Mouse (Mus musculus) CD4-positive helper T cell, adult 2 months (primary cell): Measurements from ENCODE around the gene 1700017B05Rik.
"Not testable (repeated sequence)": the region's sequence is repeated elsewhere in the genome, so short reads cannot be mapped to it uniquely, and the experiment has no call there.

Source experiments
- DNase-seq: peaks from one replicate; pipeline ENCODE4 v3.0.0-alpha.2; 2012; ENCODE audit warnings: low read depth, missing footprints, low spot score

The 1700017B05Rik gene

GRCm38 (mm10) chr9:57248030-57248942 is 14.1 kb downstream of the 1700017B05Rik start:
- DNase-seq, result no peak

GRCm38 (mm10) chr9:57247201-57247671 is 15.2 kb downstream of the 1700017B05Rik start:
- DNase-seq, result no peak

DNA sequence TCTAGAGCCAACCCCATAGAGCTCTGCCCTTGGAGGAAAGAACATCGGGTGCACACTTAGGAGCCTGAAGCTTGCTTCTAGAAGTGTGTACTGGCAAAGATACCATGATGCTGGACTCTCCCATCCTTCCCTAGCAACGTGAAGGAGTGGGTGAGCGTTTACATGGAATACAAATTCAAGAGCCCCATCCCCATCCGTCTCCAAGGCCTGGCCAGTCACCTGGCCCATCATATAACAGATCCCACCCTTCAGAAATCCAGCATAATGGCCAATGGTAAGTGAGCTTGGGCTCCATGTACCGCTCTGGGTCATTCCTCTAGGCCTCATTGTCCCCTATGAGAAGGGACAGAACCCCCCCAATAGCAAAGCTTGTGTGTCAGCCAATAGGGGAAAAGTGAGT is 15.9 kb downstream of the 1700017B05Rik start:
- no peak for DNase-seq

GRCm38 (mm10) chr9:57244106-57244685 is 18.2 kb downstream of the 1700017B05Rik start:
- DNase-seq, result no peak

DNA sequence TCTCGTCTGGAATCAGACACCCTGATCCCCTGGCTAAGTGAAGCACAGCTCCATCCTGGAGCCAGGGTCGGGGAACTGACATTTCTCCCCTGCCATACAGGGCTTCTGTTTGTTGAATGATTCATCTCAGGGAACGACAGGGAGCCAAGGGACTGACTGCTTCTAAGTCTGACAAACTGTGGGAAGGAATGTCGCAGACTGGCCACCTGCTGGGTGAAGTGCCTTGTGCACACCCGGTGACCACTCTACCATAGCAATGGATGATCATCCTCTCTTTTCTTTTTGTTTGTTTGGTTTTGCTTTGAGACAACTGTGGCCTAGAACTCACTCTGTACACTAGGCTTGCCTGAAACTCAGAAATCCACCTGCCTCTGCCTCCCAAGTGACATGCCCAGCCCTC is 19.5 kb downstream of the 1700017B05Rik start:
- no peak for DNase-seq

- no peak for DNase-seq
These were observed 21.3 kb downstream of the 1700017B05Rik start for GRCm38 (mm10) chr9:57241111-57241510.

DNA sequence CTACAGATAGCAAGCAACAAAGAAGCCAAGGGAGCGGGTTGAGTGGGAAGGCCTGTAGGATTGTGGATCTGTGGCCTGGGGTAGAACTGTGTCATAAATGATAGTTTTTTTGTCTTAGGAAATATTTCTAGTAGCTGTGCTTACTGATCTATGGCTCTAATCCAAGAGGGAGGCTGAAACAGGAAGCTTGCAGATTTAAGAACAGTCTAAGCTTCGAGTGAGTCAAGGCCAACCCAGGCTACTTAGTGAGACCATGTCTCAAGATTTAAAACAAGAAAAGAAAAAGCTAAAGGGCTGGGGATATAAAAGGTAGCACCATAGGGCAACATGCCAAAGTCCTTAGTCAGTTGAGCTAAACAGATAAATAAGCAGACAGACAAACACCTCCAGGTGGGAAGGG is 24.2 kb downstream of the 1700017B05Rik start:
- DNase-seq, result no peak

DNA sequence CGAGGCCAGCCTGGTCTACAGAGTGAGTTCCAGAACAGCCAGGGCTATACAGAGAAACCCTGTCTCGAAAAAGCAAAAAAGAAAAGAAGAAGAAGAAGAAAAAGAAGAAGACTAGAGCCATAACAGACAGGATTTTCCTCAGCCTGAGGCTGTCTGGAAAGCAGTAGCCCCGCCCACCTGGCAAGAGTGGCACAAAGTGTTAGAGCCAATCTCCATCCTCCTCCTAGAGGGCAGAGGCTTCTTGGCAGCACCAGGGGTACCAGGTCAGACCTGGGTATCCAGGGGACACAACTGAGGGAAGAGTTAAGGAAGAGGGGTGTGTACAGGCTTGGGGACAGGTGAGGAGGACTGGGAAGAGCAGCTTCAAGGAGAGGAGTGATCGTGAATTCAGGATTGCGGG is 24.7 kb downstream of the 1700017B05Rik start:
- DNase-seq, result no peak

DNA sequence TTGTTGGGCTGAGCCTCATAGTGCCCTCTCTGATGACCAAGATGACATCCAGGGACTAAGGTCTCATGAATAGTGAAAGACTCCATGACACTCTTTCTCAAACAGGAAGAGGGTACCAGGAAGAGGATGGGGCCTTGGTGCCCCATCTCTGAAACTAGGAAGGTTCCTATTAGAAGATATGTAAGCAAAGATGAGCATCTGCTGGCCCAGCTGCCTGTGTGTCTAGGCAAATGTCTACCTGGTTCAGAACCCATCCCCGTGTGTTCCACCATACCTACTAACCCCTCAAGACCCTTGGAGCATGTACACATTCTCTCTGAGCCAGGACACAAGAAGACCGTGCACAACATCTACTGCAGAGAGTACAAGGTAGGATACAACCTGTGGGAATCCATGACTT is 26.2 kb downstream of the 1700017B05Rik start, which contains the start of gene Trcg1:
Gene Trcg1 (plus strand): TSS at position 301 of the 400 bp plus-strand sequence.
- no peak for DNase-seq

- no peak for DNase-seq
These were observed 28.6 kb downstream of the 1700017B05Rik start for GRCm38 (mm10) chr9:57233767-57234166.

- DNase-seq, result no peak
These were observed 29.3 kb downstream of the 1700017B05Rik start for GRCm38 (mm10) chr9:57233142-57233541.

DNA sequence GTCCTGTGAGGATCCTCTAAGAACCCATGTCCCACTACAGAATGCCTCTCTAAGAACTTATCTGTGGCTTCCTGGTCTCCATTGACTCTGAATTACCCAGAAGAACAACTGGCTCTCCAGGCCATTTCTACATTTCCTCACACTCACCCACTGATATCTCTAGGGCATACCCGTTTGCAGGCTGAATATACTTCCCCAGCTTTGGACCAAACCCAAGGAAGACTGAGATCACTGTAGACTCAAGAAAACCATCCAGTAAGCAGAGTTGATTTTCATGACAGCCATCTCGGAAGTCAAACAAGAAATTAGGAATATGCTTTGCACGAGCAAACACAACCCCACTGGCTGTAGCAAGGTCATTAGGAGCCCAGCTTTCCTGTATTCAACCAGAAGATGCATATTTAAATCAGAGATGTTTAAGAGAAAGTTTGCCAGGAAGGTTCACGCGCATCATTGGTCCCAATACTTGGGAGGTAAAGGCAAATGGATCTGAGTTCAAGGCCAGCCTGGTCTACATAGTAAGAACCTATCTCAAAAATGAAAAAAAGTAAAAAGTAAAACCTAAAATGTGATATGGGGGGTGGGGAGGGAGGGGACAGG is 30.0 kb downstream of the 1700017B05Rik start:
- no peak for DNase-seq

DNA sequence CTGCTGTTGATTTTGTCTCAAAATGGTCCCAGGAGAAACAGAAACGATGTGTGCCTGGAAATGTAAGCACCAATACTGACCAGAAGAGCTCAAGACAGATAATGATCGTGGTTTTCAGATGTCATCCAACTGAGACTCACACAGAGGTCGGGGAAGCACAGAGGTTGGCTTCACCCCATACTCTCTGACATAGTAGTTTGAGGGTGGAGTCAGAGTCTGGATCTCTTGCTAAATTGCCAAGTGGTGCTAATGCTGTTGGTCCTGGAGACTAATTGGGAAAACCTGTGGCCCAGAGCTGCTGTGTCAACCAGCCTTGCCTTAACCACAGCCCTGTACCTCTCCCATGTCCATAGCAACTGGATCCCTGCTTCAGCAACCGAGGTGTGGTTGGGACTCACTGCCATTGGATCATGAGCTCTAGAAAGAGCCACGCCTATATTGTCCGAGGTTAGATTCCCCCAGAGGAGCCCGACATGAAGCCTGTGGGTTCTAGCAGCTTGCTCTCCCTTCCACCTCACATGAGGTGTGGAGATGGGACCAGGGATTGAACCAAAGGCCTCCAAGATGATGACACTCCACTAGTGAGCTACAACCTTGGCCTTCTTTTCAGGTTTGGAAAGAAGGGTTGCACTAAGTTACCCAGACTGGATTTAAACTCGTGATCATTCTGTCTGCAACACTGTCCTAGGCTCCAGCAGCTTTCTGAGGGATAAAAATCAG is 30.7 kb downstream of the 1700017B05Rik start:
- DNase-seq, result no peak

DNA sequence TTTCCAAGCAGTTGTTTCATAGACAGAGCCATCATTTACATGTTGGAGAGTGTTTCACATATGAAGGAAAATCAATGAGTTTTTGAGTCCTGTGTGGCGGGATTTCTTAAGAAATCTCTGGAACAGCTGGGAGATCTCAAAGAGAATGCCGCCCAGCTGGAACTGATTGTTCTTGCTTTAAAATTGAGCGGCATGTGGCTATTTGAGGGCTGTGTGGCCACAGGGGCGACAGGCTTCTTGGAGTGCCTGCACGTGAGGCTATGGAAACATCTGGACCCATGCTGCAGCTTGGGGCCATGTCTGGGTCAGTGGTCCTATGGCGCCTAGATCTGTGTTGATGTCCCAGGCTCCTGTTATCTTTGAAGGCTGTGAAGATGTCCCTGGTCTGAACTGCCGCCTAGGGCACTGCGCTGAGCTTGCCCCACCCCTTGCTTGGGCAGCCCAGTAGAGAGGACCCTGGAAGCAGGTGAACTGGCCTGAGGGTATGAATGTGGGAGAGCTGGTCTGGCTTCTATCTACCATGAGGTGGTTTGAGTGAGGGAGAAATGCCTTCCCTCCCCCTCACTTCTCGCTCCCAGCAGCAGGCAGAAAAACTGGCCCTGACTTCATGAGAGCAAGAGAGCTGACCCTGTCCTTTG is 32.1 kb downstream of the 1700017B05Rik start:
- no peak for DNase-seq

GRCm38 (mm10) chr9:57229726-57230125 is 32.7 kb downstream of the 1700017B05Rik start:
- DNase-seq, result no peak

GRCm38 (mm10) chr9:57228186-57228585 is 34.2 kb downstream of the 1700017B05Rik start:
- DNase-seq, result no peak

- no peak for DNase-seq
These were observed 35.2 kb downstream of the 1700017B05Rik start for GRCm38 (mm10) chr9:57227203-57227602.

DNA sequence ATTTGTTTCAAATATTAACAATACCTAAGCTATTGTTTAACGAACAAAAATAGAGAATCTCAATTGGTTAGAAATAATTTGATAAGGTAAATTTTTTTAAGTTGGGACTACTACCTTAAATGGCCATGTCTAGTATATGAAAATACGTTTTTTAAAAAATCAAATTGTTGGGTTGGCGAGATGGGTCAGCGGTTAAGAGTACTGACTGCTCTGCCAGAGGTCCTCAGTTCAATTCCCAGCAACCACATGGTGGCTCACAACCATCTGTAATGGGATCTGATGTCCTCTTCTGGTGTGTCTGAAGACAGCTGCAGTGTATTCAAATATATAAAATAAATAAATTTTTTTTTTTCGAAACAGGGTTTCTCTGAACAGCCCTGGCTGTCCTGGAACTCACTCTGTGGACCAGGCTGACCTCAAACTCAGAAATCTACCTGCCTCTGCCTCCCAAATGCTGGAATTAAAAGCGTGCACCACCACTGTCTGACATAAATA is 35.7 kb downstream of the 1700017B05Rik start:
- not testable (repeated sequence) for DNase-seq

DNA sequence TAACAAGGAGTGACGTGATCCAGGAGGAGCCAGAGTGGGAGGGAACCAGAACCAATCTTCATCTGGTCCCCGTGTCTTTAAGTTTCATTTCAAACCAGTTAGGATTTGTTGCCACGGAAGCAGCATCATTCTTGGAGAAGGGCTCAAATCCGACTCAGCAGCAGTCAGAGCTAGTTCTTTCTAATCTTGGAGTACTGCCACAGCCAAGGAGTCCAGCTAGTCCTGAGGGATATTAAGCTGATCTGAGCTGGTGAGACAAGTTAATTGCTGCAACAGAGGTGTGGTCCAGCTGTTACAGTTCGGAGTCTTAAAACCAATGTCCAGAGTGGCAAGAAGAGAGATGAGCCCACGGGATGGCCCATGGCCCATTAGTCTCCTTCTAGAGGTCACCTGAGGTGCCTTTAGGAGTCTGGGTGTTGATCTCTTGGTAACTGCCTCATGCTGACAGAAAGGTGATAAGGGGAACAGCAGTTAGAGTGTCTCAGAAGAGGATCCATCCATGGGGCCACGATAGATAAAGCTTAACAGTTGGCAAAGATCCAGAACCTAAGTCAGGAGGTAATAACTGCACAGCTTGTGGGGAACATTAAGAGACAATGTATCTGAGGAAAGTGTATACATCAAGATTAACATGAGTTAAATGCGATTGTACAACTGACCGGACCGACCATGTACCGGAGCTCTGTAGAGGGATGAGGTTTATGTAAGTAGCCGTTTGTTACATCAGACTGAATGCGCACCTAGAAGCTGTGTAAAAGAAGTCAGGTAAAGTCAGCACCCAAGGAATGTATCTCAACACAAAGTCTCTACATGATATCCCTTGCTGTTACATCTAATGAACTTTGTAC is 36.4 kb downstream of the 1700017B05Rik start:
- no peak for DNase-seq

DNA sequence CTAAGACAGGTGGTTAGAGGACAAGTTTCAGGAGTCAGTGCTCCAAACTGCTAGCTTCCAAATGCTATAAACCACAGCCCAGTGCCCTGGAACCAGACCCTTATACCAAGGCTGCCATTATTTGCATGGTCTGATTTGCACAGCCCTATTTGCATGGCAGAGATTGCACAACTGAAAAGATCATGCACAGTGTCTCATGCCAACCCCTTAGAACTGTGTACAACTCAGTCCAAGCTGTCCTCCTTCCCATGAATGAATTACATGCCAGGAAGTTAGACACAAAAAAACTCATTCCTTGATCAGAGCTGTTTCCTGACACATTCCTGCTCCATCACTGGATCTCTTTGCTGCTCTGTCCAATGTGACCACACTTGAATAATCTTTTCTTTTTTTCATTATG is 39.1 kb downstream of the 1700017B05Rik start:
- DNase-seq, result no peak
